Mouse (Mus musculus) MEL (cell line): Measurements from ENCODE around the gene Fam69a. TPM values are rescaled to one million over a fixed set of nuclear protein-coding genes. Genes with fewer than 3 reads are reported as not detected.
"Not testable (repeated sequence)": the region's sequence is repeated elsewhere in the genome, so short reads cannot be mapped to it uniquely, and the experiment has no call there.

Experiments used
- DNase-seq: peaks from one replicate; pipeline ENCODE4 v3.0.0; 2011; ENCODE audit warnings: low read depth, low spot score
- H3K27ac ChIP-seq: 2 replicates; pipeline ENCODE4 v1.5.1; 2012; ENCODE audit warnings: low read depth, mild to moderate bottlenecking, control low read depth, low read length, moderate library complexity; ENCODE audit not compliant: control insufficient read depth
- H3K27me3 ChIP-seq, 2 experiments: fragments of 150-350 bp in 1 of 2; sonication (generic) in 1 of 2; 2 replicates each; pipeline ENCODE4 v1.6.1; 2012; ENCODE audit warnings: low read length in 2 of 2, mild to moderate bottlenecking in 2 of 2, improper control_type of control experiment in 1 of 2, moderate library complexity in 1 of 2; ENCODE audit not compliant: insufficient read depth in 2 of 2, control insufficient read depth in 1 of 2
- H3K36me3 ChIP-seq, 2 experiments: 2 replicates each; pipeline ENCODE4 v1.6.1; 2012 to 2014; ENCODE audit warnings: low read length in 2 of 2, improper control_type of control experiment in 1 of 2, inconsistent platforms in 1 of 2, mild to moderate bottlenecking in 1 of 2; ENCODE audit not compliant: insufficient read depth in 2 of 2, control insufficient read depth in 1 of 2
- H3K4me1 ChIP-seq, 2 experiments: fragments of 150-350 bp in 1 of 2; sonication (generic) in 1 of 2; 2 replicates each; pipeline ENCODE4 v1.6.1; 2012; ENCODE audit warnings: low read length in 2 of 2, improper control_type of control experiment in 1 of 2, mild to moderate bottlenecking in 1 of 2; ENCODE audit not compliant: insufficient read depth in 2 of 2, control insufficient read depth in 1 of 2
- H3K4me3 ChIP-seq, 2 experiments: fragments of 150-350 bp in 1 of 2; sonication (generic) in 1 of 2; 2 replicates each; pipeline ENCODE4 v1.5.1; 2012; ENCODE audit warnings: low read depth in 2 of 2, low read length in 2 of 2, mild to moderate bottlenecking in 2 of 2, moderate library complexity in 2 of 2, control low read depth in 1 of 2, improper control_type of control experiment in 1 of 2; ENCODE audit not compliant: control insufficient read depth in 1 of 2, insufficient read depth in 1 of 2
- H3K79me2 ChIP-seq: 2 replicates; pipeline ENCODE4 v1.6.1; 2012; ENCODE audit warnings: mild to moderate bottlenecking, low read length, moderate library complexity; ENCODE audit not compliant: control insufficient read depth, poor library complexity, insufficient read depth
- H3K9ac ChIP-seq: 2 replicates; pipeline ENCODE4 v1.6.1; 2012; ENCODE audit warnings: low read depth, mild to moderate bottlenecking, control low read depth, low read length, moderate library complexity; ENCODE audit not compliant: control insufficient read depth, poor library complexity, severe bottlenecking
- H3K9me3 ChIP-seq: fragments of 150-350 bp; sonication (generic); replicated peaks from 2 replicates; pipeline ENCODE4 v1.6.1; 2012; ENCODE audit warnings: mild to moderate bottlenecking, low read length, improper control_type of control experiment, moderate library complexity; ENCODE audit not compliant: insufficient read depth
- BHLHE40 ChIP-seq: IDR thresholded peaks from 2 replicates; pipeline ENCODE4 v1.6.1; 2012; ENCODE audit warnings: low read depth, mild to moderate bottlenecking, inconsistent platforms, low read length, improper control_type of control experiment, borderline replicate concordance
- CHD1 ChIP-seq: IDR thresholded peaks from 2 replicates; pipeline ENCODE4 v1.6.1; 2012; ENCODE audit warnings: low read depth, mild to moderate bottlenecking, inconsistent platforms, low read length, improper control_type of control experiment
- CHD2 ChIP-seq: IDR thresholded peaks from 2 replicates; pipeline ENCODE4 v1.6.1; 2011; ENCODE audit warnings: low read length, improper control_type of control experiment
- EP300 ChIP-seq, 2 experiments: IDR thresholded peaks; 2 replicates each; pipeline ENCODE4 v1.6.1; 2011; ENCODE audit warnings: improper control_type of control experiment in 2 of 2, low read length in 2 of 2, low read depth in 1 of 2, mild to moderate bottlenecking in 1 of 2
- ETS1 ChIP-seq: IDR thresholded peaks from 2 replicates; pipeline ENCODE4 v1.6.1; 2012; ENCODE audit warnings: low read depth, mild to moderate bottlenecking, inconsistent platforms, low read length, improper control_type of control experiment, moderate library complexity
- GATA1 ChIP-seq: IDR thresholded peaks from 2 replicates; pipeline ENCODE4 v1.6.1; 2011; ENCODE audit warnings: low read depth, low read length, improper control_type of control experiment
- HCFC1 ChIP-seq: IDR thresholded peaks from 2 replicates; pipeline ENCODE4 v1.6.1; 2012; ENCODE audit warnings: low read depth, mild to moderate bottlenecking, inconsistent platforms, low read length, improper control_type of control experiment, moderate library complexity
- JUND ChIP-seq: IDR thresholded peaks from 2 replicates; pipeline ENCODE4 v1.6.1; 2011; ENCODE audit warnings: low read depth, mild to moderate bottlenecking, improper control_type of control experiment, low read length
- KAT2A ChIP-seq: conservative IDR thresholded peaks from 2 replicates; pipeline ENCODE4 v1.6.1; 2012; ENCODE audit warnings: low read depth, low read length, improper control_type of control experiment, inconsistent platforms
- MAFK ChIP-seq: IDR thresholded peaks from 2 replicates; pipeline ENCODE4 v1.6.1; 2011; ENCODE audit warnings: low read depth, mild to moderate bottlenecking, low read length, improper control_type of control experiment, borderline replicate concordance
- MAX ChIP-seq: IDR thresholded peaks from 2 replicates; pipeline ENCODE4 v1.6.1; 2011; ENCODE audit warnings: low read length, improper control_type of control experiment
- MAZ ChIP-seq: IDR thresholded peaks from 2 replicates; pipeline ENCODE4 v1.6.1; 2012; ENCODE audit warnings: low read depth, mild to moderate bottlenecking, inconsistent platforms, low read length, improper control_type of control experiment
- MEF2A ChIP-seq: IDR thresholded peaks from 2 replicates; pipeline ENCODE4 v1.6.1; 2014; ENCODE audit warnings: low read depth, mild to moderate bottlenecking, inconsistent platforms, low read length, improper control_type of control experiment; ENCODE audit not compliant: poor library complexity, insufficient replicate concordance, severe bottlenecking; ENCODE audit errors: extremely low read depth
- MXI1 ChIP-seq: IDR thresholded peaks from 2 replicates; pipeline ENCODE4 v1.6.1; 2011; ENCODE audit warnings: mild to moderate bottlenecking, low read depth, low read length, improper control_type of control experiment
- MYC ChIP-seq: IDR thresholded peaks from 2 replicates; pipeline ENCODE4 v1.6.1; 2011; ENCODE audit warnings: low read depth, mild to moderate bottlenecking, low read length, improper control_type of control experiment, moderate library complexity
- POLR2AphosphoS2 ChIP-seq: IDR thresholded peaks from 2 replicates; pipeline ENCODE4 v1.6.1; 2011; ENCODE audit warnings: low read length, improper control_type of control experiment
- RAD21 ChIP-seq: IDR thresholded peaks from 2 replicates; pipeline ENCODE4 v1.6.1; 2011; ENCODE audit warnings: mild to moderate bottlenecking, low read depth, low read length, improper control_type of control experiment
- RCOR1 ChIP-seq: IDR thresholded peaks from 2 replicates; pipeline ENCODE4 v1.6.1; 2012; ENCODE audit warnings: low read depth, mild to moderate bottlenecking, inconsistent platforms, low read length, improper control_type of control experiment
- SIN3A ChIP-seq: IDR thresholded peaks from 2 replicates; pipeline ENCODE4 v1.6.1; 2012; ENCODE audit warnings: low read length, improper control_type of control experiment, inconsistent platforms
- TAL1 ChIP-seq: IDR thresholded peaks from 2 replicates; pipeline ENCODE4 v1.6.1; 2012; ENCODE audit warnings: mild to moderate bottlenecking, inconsistent platforms, low read length, moderate library complexity, mixed read lengths
- TBP ChIP-seq: IDR thresholded peaks from 2 replicates; pipeline ENCODE4 v1.8.0; 2011; ENCODE audit warnings: low read depth, low read length, improper control_type of control experiment
- TCF12 ChIP-seq: IDR thresholded peaks from 2 replicates; pipeline ENCODE4 v1.6.1; 2014; ENCODE audit warnings: low read depth, mild to moderate bottlenecking, inconsistent platforms, low read length, improper control_type of control experiment, moderate library complexity
- USF1 ChIP-seq: IDR thresholded peaks from 2 replicates; pipeline ENCODE4 v1.6.1; 2014; ENCODE audit warnings: low read depth, mild to moderate bottlenecking, inconsistent platforms, low read length, improper control_type of control experiment, moderate library complexity
- ZC3H11A ChIP-seq: IDR thresholded peaks from 2 replicates; pipeline ENCODE4 v1.6.1; 2012; ENCODE audit warnings: low read depth, mild to moderate bottlenecking, inconsistent platforms, low read length, improper control_type of control experiment
- ZKSCAN1 ChIP-seq: IDR thresholded peaks from 2 replicates; pipeline ENCODE4 v1.6.1; 2012; ENCODE audit warnings: low read depth, mild to moderate bottlenecking, inconsistent platforms, low read length, improper control_type of control experiment, moderate library complexity
- ZNF384 ChIP-seq: IDR thresholded peaks from 2 replicates; pipeline ENCODE4 v1.6.1; 2012; ENCODE audit warnings: low read depth, mild to moderate bottlenecking, inconsistent platforms, low read length, improper control_type of control experiment
- polyA plus RNA-seq, 2 experiments: library from polyadenylated mRNA; stranded (reverse) in 1 of 2; unstranded in 1 of 2; fragments of >175 nt in 1 of 2; fragments of >200 nt in 1 of 2; gene quantifications; 2 replicates each; pipeline versions ENCODE4 v1.2.1 to v1.2.4; 2012; ENCODE audit warnings: low replicate concordance in 2 of 2, low read depth in 1 of 2; ENCODE audit not compliant: insufficient read length in 2 of 2, insufficient read depth in 1 of 2, missing spikeins in 1 of 2
- total RNA-seq: library from RNA; depleted of rRNA; stranded (reverse); fragments of 300-350 nt; gene quantifications from 2 replicates; pipeline ENCODE4 v1.2.3, GENCODE M21; 2012

Gene Fam69a
- total and polyA plus RNA-seq, 3 experiments = 8.5 to 10.6 TPM; not detected in 1

DNA sequence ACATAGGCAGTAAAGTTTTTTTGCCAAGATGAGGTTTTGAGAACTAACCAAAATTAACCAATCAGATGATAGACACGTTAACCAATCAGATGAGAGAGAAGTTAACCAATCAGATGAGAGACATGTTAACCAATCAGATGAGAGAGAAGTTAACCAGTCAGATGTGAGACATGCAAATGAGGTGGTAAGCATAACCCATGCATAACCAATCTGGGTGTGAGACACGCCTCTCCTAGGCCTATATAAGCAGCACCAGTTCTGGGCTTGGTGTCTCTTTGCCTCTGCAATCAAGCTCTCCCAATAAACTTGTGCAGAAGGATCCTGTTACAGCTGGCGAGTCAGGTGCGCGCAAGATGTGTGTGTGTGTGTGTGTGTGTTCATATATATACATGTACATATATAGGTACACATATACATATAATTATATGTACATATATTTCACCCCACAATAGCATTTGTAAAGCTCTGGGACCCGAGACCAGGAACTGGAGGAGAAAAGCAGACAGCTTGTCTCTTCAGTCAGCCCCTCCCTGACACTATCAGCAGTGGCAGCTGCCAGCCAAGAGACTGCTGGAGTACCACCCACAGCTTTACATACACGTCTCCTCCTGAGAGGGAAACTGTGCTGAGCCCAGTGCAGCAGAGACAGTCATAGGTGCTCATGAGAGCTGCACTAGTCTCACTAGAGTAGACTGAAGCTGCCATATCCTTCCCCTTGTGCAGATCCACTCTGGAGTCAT is 42.1 kb upstream of the Fam69a start:
- not testable (repeated sequence) for H3K79me2 ChIP-seq, H3K27me3 ChIP-seq, H3K9ac ChIP-seq, H3K27ac ChIP-seq, H3K36me3 ChIP-seq, H3K4me3 ChIP-seq, H3K9me3 ChIP-seq
- TF ChIP-seq TAL1 (peak; percentile 30; the same call in 1 of the 2 replicates), TBP (0 out of 2 replicates have a peak, but pooled peaks have one; percentile 64)
- peaks cover 0 to 13% of the 10 kb centered on the region in 2 experiments; a peak in 2 of 4 replicates for H3K4me1 ChIP-seq
- DNase-seq = peak; percentile 37

DNA sequence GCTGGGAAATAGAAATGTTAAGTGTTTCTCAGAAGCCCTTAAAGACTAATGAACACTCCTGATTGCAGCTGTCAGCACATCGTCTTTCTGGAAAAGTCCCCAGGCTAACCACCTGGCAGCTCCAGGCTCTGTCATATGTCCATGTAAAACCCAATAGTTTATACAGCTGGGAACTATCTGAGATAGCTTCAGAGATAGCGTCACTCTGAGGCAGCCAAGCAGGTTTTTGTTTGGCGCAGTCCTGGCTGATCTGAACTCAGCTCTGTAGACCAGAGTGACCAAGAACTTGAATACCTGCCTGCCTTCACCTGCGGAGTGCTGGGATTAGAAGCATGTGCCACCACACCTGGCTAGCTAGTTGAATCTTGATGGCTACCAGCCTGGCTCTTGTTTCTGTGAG is 41.3 kb upstream of the Fam69a start:
- Histone ChIP-seq H3K9ac (no peak overlapping the region), H3K4me3 (no peak overlapping the region), H3K27me3 (no peaks in the 10 kb centered on the region), H3K4me1 (peaks cover 0 to 13% of the 10 kb centered on the region in 2 experiments; a peak in 2 of 4 replicates), H3K9me3 (no peaks in the 10 kb centered on the region), H3K27ac (no peak overlapping the region), H3K79me2 (no peaks in the 10 kb centered on the region), H3K36me3 (peaks cover 0 to 9% of the 10 kb centered on the region in 2 experiments; a peak in 2 of 4 replicates)
- DNase-seq = no peak
- TF ChIP-seq JUND (no peak), MAFK (no peak), MAX (no peak), ZKSCAN1 (no peak), EP300 (IDR thresholded peaks at IDR 0.05; ENCODE audit: low read depth in 1 of 2, low read length in 2 of 2) (no peak), ETS1 (no peak), CHD2 (no peak), BHLHE40 (no peak), GATA1 (no peak), CHD1 (no peak), POLR2AphosphoS2 (no peak), HCFC1 (no peak)

DNA sequence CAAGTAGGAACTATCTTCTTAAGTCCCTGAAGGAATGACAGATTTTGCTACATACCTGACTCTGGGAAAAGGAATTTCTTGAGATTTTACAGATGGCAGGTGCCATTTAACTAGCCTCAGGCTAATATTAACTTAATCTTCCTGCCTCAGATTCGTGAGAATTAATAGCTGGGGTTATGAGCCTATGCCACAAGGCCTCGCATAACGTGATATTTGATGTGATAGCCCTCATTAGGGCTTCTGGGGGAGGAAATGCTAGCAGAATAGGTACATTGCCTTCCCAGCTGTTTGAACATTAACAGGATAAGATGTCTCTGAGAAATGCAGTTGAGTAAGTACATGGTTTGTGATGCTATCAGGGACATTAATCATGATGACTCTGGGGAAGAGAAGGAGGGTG is 34.5 kb upstream of the Fam69a start:
- Histone ChIP-seq H3K9ac (no peak overlapping the region), H3K36me3 (peaks cover 0 to 2% of the 10 kb centered on the region in 2 experiments; a peak in 1 of 4 replicates), H3K4me1 (no peaks in the 10 kb centered on the region), H3K27ac (no peak overlapping the region), H3K27me3 (no peaks in the 10 kb centered on the region), H3K79me2 (no peaks in the 10 kb centered on the region), H3K4me3 (no peak overlapping the region), H3K9me3 (no peaks in the 10 kb centered on the region)
- no peak for DNase-seq
- TF ChIP-seq SIN3A (no peak), MEF2A (no peak), POLR2AphosphoS2 (no peak), KAT2A (no peak), ZNF384 (no peak), ZC3H11A (no peak), EP300 (IDR thresholded peaks at IDR 0.05; ENCODE audit: low read depth in 1 of 2, low read length in 2 of 2) (no peak), USF1 (no peak), MYC (no peak), CHD2 (no peak), GATA1 (no peak), TCF12 (no peak), JUND (no peak), RAD21 (no peak), MAZ (no peak), ETS1 (no peak), RCOR1 (no peak), MXI1 (no peak)
